Mouse (Mus musculus): ENCODE measurements around the gene Stil.
A peak's percentile ranks its signal among the peaks of the same experiment; 100 is the strongest.

Gene Stil

DNA sequence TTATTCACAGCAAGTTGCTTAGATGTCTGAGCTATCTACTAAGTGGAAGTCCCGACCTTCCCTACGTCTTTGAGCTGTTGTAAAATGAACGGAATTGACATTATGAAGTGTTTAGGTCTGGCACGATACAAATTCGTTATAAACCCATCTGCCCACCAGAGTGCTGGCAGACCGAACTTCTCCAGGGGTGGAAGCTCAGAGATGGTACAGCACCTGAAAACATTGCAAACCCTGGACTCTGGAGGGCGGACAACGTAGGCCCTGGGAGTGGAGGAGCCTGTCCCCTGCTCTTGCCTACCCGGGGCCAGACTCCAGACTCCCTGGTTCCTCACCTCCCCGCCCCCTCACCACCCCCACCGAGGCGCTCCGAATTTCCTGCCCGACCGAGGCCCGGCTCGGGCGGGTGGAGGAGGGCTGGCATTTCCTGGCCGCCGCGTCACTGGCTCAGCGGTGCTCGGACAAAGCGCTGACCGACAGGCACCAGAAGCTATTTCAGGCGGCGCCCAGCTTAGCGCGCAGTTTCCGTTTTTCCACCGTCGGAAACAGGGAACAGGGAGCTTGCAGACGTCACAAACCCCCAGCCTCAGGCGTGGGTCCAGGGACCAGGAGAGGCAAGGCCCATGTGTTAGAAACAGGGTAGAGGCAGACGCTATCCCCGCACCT lies 52.5 kb downstream of the Stil start:
- peak; percentile 44 to 49 for DNase-seq

DNA sequence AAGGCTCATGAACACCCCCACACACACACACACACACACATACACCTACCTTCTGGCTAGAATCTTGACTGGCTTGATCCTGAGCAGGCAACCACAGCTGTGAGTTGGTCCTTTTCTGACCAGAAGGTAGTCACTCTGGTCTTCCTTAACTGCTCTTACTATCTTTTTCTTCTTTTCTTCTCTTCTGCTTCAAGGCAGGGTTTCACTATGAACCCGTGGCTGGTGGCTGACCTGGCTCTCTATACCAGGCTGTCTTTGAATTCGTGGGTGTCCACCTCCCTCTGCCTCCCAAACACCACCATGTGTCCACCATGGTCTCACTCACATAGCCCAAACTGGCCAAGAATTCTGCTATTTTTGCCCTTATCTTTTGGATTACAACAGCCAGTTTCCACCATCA lies 55.1 kb downstream of the Stil start:
- DNase-seq, result no peak

DNA sequence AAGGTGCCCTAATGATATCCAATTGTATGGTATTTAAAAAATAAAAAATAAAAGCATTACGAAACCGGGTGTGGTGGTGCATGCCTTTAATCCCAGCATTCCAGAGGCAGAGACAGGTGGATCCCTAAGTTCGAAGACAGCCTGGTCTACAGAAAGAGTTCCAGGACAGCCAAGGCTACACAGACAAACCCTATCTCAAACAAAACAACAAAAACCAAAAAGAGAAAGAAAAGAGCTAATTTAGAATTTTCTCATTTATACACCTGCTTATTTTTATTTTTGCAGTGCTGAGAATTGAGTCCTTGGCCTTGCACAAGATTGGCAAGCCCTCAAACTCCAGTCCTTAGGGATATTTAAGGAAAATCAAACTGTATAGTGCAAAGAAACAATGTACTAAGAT lies 55.7 kb downstream of the Stil start:
- DNase-seq, result no peak

DNA sequence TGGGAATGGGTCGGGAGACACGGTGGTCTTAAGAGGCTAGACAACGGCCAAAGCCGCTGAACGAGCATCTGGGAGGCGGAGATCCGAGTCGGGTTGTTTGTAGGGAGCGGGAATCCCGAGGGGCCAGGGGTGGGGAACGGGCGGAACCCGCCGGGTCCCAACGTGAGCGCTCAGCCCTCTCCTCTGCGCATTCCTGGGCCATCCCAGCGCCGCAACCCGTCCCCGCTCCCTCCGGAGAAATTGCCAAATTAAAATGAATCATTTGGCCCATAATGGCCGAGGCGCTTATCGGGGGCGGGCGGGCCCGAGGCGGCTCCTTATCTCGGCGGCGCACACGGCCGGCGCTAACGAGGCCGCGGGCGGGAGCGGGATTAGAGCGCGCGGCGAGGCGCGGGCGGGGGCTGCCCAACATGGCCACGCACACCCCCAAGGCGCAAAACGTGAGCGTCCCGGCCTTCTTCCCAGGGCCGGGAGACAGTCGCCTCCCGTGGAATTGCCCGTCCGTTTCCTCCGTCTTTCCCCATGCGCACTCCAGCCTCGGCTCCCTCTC lies 56.5 kb downstream of the Stil start, which contains the start of gene Tal1:
Tal1 (plus strand) TSS at position 56 of the 550 bp plus-strand sequence.
- peak; percentile 50 to 55 for DNase-seq

- peak; percentile 41 to 67 for DNase-seq
These were observed 57.1 kb downstream of the Stil start for GRCm38 (mm10) chr4:115056921-115057673.

DNA sequence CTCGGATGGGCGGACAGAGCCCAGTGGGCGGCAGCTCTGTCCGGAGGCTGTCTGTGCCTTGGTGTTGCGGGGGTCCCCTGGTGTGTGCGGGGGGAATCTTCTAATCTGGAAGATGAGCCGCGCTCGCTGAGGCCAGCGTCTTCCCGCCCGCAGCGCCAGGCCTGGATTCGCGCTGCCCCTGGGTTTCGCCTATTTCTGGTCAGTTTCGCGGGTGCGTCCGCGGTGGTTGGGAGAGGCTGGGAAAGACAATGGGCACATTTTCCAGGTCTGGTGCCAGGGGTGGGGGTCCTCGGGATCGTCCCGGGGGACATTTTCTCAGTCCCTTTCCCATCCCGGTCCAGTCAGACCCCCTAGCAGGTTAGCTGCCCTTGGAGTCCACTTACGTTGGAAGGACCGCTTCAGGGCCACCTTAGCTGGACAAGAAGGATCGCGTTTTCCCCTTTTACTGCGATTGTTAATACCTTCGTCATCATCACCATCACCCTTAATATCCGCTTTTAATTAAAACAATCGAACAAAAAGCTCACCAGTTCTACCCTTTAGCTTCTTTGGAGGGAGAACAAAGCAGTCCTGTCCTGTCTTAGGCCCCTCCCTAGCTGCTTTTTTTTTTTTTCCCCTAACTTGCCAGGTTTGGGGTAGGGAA lies 57.8 kb downstream of the Stil start:
- DNase-seq, result peak; percentile 40 to 56

GRCm38 (mm10) chr4:115058317-115058761 lies 58.4 kb downstream of the Stil start:
- peak; percentile 33 to 56 for DNase-seq

DNA sequence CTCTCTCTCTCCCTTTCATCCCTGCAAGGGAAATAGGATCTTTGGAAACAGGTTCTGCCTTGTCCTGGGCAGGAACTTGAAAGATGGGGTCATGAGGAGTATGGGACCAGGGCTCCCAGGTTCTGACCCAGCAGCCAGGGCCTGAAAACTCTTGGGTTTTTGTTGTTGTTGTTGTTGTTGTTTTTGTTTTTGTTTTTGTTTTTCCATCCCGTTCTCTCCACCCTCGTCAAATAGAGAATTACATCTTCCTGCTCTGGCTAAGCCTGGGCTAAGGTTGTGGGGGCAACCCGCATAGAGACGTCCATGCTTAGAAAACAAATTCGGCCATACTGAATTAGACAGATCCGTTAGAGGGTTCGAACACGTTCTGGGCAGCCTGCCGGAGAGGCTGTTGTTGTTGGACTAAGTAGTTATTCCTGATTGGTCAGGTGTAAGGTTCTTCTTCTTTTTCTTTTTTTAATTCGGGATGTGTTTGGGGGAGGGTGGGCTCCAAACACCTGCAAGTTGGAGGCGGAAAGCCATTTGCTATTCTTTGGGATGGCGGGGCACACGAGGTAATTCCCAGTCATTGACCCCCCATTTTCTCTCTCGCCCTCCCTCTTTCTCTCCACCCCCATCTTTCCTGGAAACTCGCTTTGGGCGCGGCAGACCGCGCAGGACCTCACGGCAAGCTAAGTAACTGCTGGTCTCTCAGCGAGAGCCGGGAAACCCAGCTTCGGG lies 59.1 kb downstream of the Stil start:
- DNase-seq, result peak in 1 of 2 experiments; percentile 30

DNA sequence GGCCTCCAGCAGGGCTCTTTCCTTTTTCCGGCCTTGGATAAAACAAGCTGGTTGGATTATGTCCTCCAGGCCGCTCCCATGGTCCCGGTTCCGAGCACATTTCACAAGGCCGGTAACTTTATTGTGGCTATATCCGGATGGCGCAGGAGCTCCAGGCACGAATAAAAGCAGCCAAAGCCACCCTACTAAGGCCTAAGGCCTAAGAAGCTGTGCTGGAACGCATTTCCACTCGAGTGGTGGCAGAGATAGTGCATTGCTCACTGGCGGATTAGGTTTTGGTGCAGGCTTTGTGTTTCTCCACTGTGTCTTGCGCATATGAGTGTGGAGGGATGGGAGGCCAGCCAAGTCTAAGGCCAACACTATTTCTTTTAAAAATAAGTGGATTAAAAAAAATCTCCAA lies 59.9 kb downstream of the Stil start:
- DNase-seq, result no peak

- DNase-seq, result no peak
These were observed 60.8 kb downstream of the Stil start for GRCm38 (mm10) chr4:115060753-115061152.

- no peak for DNase-seq
These were observed 62.5 kb downstream of the Stil start for GRCm38 (mm10) chr4:115062540-115062874.

GRCm38 (mm10) chr4:115062875-115063517 lies 63.0 kb downstream of the Stil start:
- peak; percentile 36 to 48 for DNase-seq

GRCm38 (mm10) chr4:115063518-115064239 lies 63.7 kb downstream of the Stil start:
- no peak for DNase-seq

DNA sequence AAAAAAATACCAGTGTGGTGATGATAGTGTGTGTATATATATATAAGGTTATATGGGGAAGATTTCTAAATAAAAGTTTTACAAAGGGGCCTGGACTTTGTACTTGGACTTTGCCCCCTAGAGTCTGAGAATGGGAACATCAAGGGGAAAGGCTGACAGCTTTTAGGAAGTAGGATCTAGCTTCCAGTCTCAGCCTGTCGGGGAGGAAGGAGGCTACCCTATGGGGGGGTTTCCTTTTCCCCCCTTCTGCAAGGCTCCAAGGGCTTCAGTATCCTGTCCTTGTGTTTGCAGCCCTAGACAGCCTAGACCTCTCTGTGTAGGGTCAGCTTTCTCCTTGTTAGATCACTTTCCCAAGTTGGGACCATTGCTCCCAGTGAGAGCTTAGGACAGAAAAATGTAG lies 71.7 kb downstream of the Stil start:
- no peak for DNase-seq

DNA sequence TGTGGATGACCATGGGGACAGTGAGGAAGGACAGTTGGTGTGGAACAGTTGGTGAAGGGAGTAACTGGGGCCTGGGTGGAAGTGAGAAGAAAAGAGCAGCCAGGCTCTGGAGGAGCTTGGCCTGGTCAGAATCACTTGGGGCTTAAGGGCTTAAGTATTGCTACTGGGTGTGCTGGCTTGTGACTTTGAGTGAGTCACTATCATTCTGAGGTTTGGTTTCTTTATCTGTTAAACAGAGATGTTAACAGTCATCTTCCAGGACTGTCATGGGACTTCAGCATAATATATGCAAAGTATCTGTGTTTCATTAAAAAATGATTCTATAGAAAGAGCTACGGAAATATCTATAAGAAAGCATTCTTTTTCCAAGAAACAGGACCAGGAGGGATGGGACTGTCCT lies 74.8 kb downstream of the Stil start:
- DNase-seq, result no peak

GRCm38 (mm10) chr4:115075204-115075915 lies 75.4 kb downstream of the Stil start:
- DNase-seq, result no peak

- DNase-seq, result peak; percentile 72 to 85
These were observed 79.2 kb downstream of the Stil start for GRCm38 (mm10) chr4:115078892-115079820.

DNA sequence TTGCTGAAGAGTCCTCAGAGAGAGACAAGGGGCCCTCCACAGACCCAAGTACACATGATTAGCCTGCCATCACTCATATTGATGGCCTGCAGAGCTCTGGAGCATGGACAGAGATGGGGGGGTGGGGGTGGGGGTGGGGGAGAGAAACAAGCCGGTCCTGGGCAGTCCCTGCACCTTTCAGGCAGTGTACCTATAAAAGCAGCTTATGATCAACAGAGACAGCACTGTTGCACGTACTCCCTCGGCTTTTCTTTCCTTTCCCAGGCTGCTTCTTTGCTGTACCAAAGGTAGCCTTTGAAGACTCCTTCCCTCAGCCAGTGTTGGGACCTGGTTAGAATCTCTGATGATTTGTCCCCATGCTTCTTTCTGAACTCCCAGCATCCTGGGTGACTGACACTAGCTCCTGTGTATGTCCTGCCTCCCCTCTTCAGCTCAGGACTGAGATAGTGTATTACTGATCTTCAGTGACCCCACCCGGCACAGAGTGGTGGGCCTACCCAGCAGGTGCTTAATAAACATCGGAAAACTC lies 79.9 kb downstream of the Stil start:
- no peak for DNase-seq

DNA sequence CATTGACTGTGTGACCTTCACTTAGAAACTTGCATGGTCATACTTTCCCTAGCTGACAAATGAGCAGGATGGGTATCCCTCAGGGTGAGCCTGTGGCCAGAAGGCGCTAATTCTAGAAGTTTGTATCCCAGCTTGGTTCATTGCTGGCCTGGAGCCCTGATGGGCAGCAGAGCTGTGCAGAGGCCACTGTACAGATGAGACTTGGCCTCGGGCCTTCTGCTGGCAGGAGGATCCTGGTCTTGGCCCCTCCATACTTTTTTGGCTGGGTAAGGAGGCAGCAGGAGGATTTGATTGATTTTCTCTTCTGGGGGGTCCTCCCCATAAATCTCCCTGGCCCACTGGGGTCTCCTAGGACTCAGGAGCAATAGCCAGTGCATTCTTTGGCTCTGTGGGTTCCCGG lies 83.1 kb downstream of the Stil start:
- peak; percentile 64 to 80 for DNase-seq
